Mouse (Mus musculus): ENCODE results near the gene Cabp4. TPM values are rescaled to one million over a fixed set of nuclear protein-coding genes. Genes with fewer than 3 reads are reported as not detected.

Gene Cabp4
- total RNA-seq, 2 experiments from 2014 or later = not detected

DNA sequence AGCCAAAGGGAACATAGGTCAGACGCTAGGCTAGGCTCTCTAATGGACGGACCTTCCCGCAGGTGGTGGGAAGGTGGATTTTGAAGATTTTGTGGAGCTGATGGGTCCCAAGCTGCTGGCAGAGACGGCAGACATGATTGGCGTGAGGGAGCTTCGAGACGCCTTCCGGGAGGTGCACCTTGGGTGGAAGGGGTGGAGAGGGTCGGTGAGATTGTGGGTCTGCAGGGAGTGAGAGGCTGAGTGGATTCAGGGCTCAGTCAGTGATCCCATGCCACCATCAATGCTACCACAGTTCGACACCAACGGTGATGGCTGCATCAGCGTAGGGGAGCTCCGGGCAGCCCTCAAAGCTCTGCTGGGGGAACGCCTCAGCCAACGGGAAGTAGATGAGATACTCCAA is 57.7 kb downstream of the Cabp4 start:
- no peak for DNase-seq (ENCODE audit: low spot score in 2 of 2)

Other genes with a start within 250 kb of the Cabp4 start
- 10 to 100 TPM; 15.4 to 20.2 TPM for gene Tcirg1, start 236.9 kb downstream of the Cabp4 start, total RNA-seq (2021)
- 100 to 1,000 TPM; 130 TPM for gene Ndufs8, start 231.3 kb downstream of the Cabp4 start, total RNA-seq (2021)
- 1 to 10 TPM; 2.8 TPM for gene Aldh3b1, start 214.2 kb downstream of the Cabp4 start, total RNA-seq (2021)
- gene Unc93b1, start 208.8 kb downstream of the Cabp4 start, total RNA-seq (2021) = 10 to 100 TPM; 17.1 to 18.1 TPM
- gene Aldh3b3, start 185.4 kb downstream of the Cabp4 start, total RNA-seq (2021) = not detected
- gene Aldh3b2, start 171.7 kb downstream of the Cabp4 start, total RNA-seq (2021) = 1 to 10 TPM in 1 of 2 experiments, under 1 TPM in 1; 0.98 to 1.9 TPM
- 1 to 10 TPM; 2.0 to 2.3 TPM for gene Acy3, start 157.5 kb downstream of the Cabp4 start, total RNA-seq (2021)
- not detected for gene Tbx10, start 151.3 kb downstream of the Cabp4 start, total RNA-seq (2021)
- gene Nudt8, start 143.5 kb downstream of the Cabp4 start, total RNA-seq (2021) = 10 to 100 TPM; 12.3 to 12.5 TPM
- 1 to 10 TPM; 1.5 to 2.2 TPM for gene Gm49405, start 143.4 kb downstream of the Cabp4 start, total RNA-seq (2021)
- gene Doc2g, start 140.7 kb downstream of the Cabp4 start, total RNA-seq (2021) = 1 to 10 TPM; 2.3 to 3.0 TPM
- 100 to 1,000 TPM; 234 to 250 TPM for gene Ndufv1, start 131.2 kb downstream of the Cabp4 start, total RNA-seq (2021)
- 100 to 1,000 TPM; 264 to 267 TPM for gene Gstp1, start 106.0 kb downstream of the Cabp4 start, total RNA-seq (2021)
- 10 to 100 TPM; 25.9 to 48.3 TPM for gene Gstp2, start 98.0 kb downstream of the Cabp4 start, total RNA-seq (2021)
- not detected for gene Gstp3, start 84.5 kb downstream of the Cabp4 start, total RNA-seq (2021)
- not detected for gene Cabp2, start 62.5 kb downstream of the Cabp4 start, total RNA-seq (2021)
- gene Cdk2ap2, start 46.9 kb downstream of the Cabp4 start, total RNA-seq (2021) = 10 to 100 TPM; 25.0 to 34.1 TPM
- gene Pitpnm1, start 44.0 kb downstream of the Cabp4 start, total RNA-seq (2021) = 100 to 1,000 TPM; 192 to 214 TPM
- gene Aip, start 18.2 kb downstream of the Cabp4 start, total RNA-seq (2021) = 10 to 100 TPM; 73.9 to 83.2 TPM
- gene Gpr152, start 4.2 kb downstream of the Cabp4 start, total RNA-seq (2021) = not detected
- 100 to 1,000 TPM in 1 of 2 experiments, 10 to 100 TPM in 1; 91.1 to 102 TPM for gene Coro1b, start 4.6 kb upstream of the Cabp4 start, total RNA-seq (2021)
- gene Ptprcap, start 9.6 kb upstream of the Cabp4 start, total RNA-seq (2021) = 1 to 10 TPM in 1 of 2 experiments, under 1 TPM in 1; 0.99 to 2.5 TPM
- 10 to 100 TPM; 32.6 to 40.9 TPM for gene Rps6kb2, start 19.3 kb upstream of the Cabp4 start, total RNA-seq (2021)
- 1 to 10 TPM; 4.0 to 4.9 TPM for gene Carns1, start 31.4 kb upstream of the Cabp4 start, total RNA-seq (2021)
- gene Tbc1d10c, start 47.3 kb upstream of the Cabp4 start, total RNA-seq (2021) = 1 to 10 TPM in 1 of 2 experiments, under 1 TPM in 1; 0.74 to 1.8 TPM
- gene Ppp1ca, start 48.0 kb upstream of the Cabp4 start, total RNA-seq (2021) = 100 to 1,000 TPM; 281 TPM
- gene Rad9a, start 57.6 kb upstream of the Cabp4 start, total RNA-seq (2021) = 1 to 10 TPM; 6.6 to 6.7 TPM
- under 1 TPM; 0.88 to 0.90 TPM for gene Clcf1, start 70.2 kb upstream of the Cabp4 start, total RNA-seq (2021)
- not detected for gene AC109138.7, start 70.3 kb upstream of the Cabp4 start, total RNA-seq (2021)
- 10 to 100 TPM; 11.9 to 13.5 TPM for gene Pold4, start 87.9 kb upstream of the Cabp4 start, total RNA-seq (2021)
- 10 to 100 TPM; 51.6 to 55.7 TPM for gene Ssh3, start 125.1 kb upstream of the Cabp4 start, total RNA-seq (2021)
- gene Ankrd13d, start 139.1 kb upstream of the Cabp4 start, total RNA-seq (2021) = 10 to 100 TPM; 70.3 to 81.8 TPM
- 100 to 1,000 TPM; 146 to 150 TPM for gene Grk2, start 162.2 kb upstream of the Cabp4 start, total RNA-seq (2021)